Mouse (Mus musculus): Measurements from ENCODE around the gene Dclk1.

GRCm38 (mm10) chr3:55540406-55541140, 298.4 kb downstream of the Dclk1 start:
- TF ChIP-seq USF1 (IDR thresholded peaks at IDR 0.05; ENCODE audit: low read depth) (no peak), POLR2A (IDR thresholded peaks at IDR 0.05; ENCODE audit: insufficient read length, low read depth) (no peak), MAX (IDR thresholded peaks at IDR 0.05; ENCODE audit: low read depth) (no peak), E2F4 (IDR thresholded peaks at IDR 0.05; ENCODE audit: insufficient read depth) (no peak), POLR2AphosphoS2 (IDR thresholded peaks at IDR 0.05; ENCODE audit: insufficient read length, low read depth) (peak; percentile 46), TCF12 (IDR thresholded peaks at IDR 0.05; ENCODE audit: insufficient read depth, poor library complexity, severe bottlenecking) (no peak), REST (IDR thresholded peaks at IDR 0.05; ENCODE audit: insufficient read depth, insufficient read length) (no peak), MYOD1 (IDR thresholded peaks at IDR 0.05; ENCODE audit: control insufficient read depth in 1 of 3, insufficient read length in 2 of 3, low read depth in 2 of 3) (no peak), CEBPB (IDR thresholded peaks at IDR 0.05; ENCODE audit: insufficient read depth, poor library complexity, severe bottlenecking) (no peak), MYOG (IDR thresholded peaks at IDR 0.05; ENCODE audit: control insufficient read depth in 1 of 3, insufficient read depth in 1 of 3, insufficient read length in 2 of 3, low read depth in 2 of 3) (no peak), TCF3 (IDR thresholded peaks at IDR 0.05; ENCODE audit: insufficient read length, low read depth) (no peak)

All from myocyte (in vitro differentiated cells).